Mouse (Mus musculus): ENCODE data around the gene Syk.

- TF ChIP-seq CTCF (IDR thresholded peaks at IDR 0.05; ENCODE audit: low read depth, low read length) (no peak), POLR2A (IDR thresholded peaks at IDR 0.05; ENCODE audit: insufficient read depth, low read length) (no peak), EP300 (IDR thresholded peaks at IDR 0.05; ENCODE audit: insufficient read depth, low read depth, low read length) (no peak)
These were observed 23.8 kb downstream of the Syk start for GRCm38 (mm10) chr13:52606656-52607275.

All from ES-Bruce4 (cell line).